Mouse (Mus musculus) forebrain, embryonic 11.5 days (tissue): ENCODE data around the gene Npr1. TPM values are rescaled to one million over a fixed set of nuclear protein-coding genes. Genes with fewer than 3 reads are reported as not detected.

ENCODE experiments used
- ATAC-seq: fragments of 200-750 bp; cut with Nextera tagmentation; replicated peaks from 2 replicates; pipeline ENCODE4 v1.8.0; 2017; ENCODE audit warnings: moderate TSS enrichment; ENCODE audit not compliant: low FRiP score
- DNase-seq: peaks from one replicate; pipeline ENCODE4 v3.0.0-alpha.2; 2017; ENCODE audit warnings: low spot score
- H3K27ac ChIP-seq: fragments of 300-500 bp; sonication (generic); 2 replicates; pipeline ENCODE4 v1.5.1; 2014; ENCODE audit warnings: low read depth, low read length
- H3K27me3 ChIP-seq: fragments of 300-500 bp; sonication (generic); 2 replicates; pipeline ENCODE4 v1.6.1; 2014; ENCODE audit warnings: mild to moderate bottlenecking, low read length, mixed read lengths; ENCODE audit not compliant: control insufficient read depth, insufficient read depth
- H3K36me3 ChIP-seq: fragments of 300-500 bp; sonication (generic); 2 replicates; pipeline ENCODE4 v1.6.1; 2014; ENCODE audit warnings: mild to moderate bottlenecking, low read length, moderate library complexity, mixed read lengths; ENCODE audit not compliant: control insufficient read depth, insufficient read depth
- H3K4me1 ChIP-seq: fragments of 300-500 bp; sonication (generic); replicated peaks from 2 replicates; pipeline ENCODE4 v1.6.1; 2014; ENCODE audit warnings: low read length, mixed read lengths; ENCODE audit not compliant: control insufficient read depth, insufficient read depth
- H3K4me2 ChIP-seq: fragments of 300-500 bp; sonication (generic); 2 replicates; pipeline ENCODE4 v1.6.1; 2014; ENCODE audit warnings: low read depth, mild to moderate bottlenecking, low read length, moderate library complexity, mixed read lengths; ENCODE audit not compliant: severe bottlenecking
- H3K4me3 ChIP-seq: fragments of 300-500 bp; sonication (generic); 2 replicates; pipeline ENCODE4 v1.5.1; 2014; ENCODE audit warnings: low read depth, low read length
- H3K9ac ChIP-seq: fragments of 300-500 bp; sonication (generic); 2 replicates; pipeline ENCODE4 v1.6.1; 2014; ENCODE audit warnings: low read length
- H3K9me3 ChIP-seq: fragments of 300-500 bp; sonication (generic); 2 replicates; pipeline ENCODE4 v1.6.1; 2016; ENCODE audit warnings: low read length, mixed read lengths; ENCODE audit not compliant: control insufficient read depth
- WGBS: fragments of 180-500 bp; shearing (Covaris S2); extraction: QIAGEN DNeasy Blood & Tissue Kit; methylation state at CpG from one replicate; pipeline ENCODE4 v1.1.7; 2014; 5-methylcytosine and 5-hydroxymethylcytosine counted together
- polyA plus RNA-seq: library from polyadenylated mRNA; unstranded; fragments of >200 nt; fragmentation: Nextera tagmentation; extraction: Ambion mirVana; gene quantifications from 2 replicates; pipeline ENCODE4 v1.2.1, GENCODE M21; 2014

Npr1 gene
- 2.0 and 2.8 TPM in 2 replicates for polyA plus RNA-seq

GRCm38 (mm10) chr3:90465686-90466310, at the start of gene Npr1:
Npr1 (minus strand) TSS chr3:90465866.
- peaks cover 9% of the 10 kb centered on the region; the same call in 1 of the 2 replicates for H3K4me1 ChIP-seq
- ATAC-seq (peak; percentile 54), DNase-seq (peak; percentile 73)
- H3K27me3 ChIP-seq, result peaks cover 39% of the 10 kb centered on the region
- H3K4me3 ChIP-seq, result peak within 1 kb of the TSS; percentile 41
- H3K9ac ChIP-seq, result peak within 1 kb of the TSS; percentile 29
- 2% methylated on average over 21 of the region's 49 CpGs for WGBS
- H3K4me2 ChIP-seq, result peak within 1 kb of the TSS; percentile 77
- no peak within 1 kb of the TSS for H3K27ac ChIP-seq
- H3K36me3 ChIP-seq, result no peaks in the 10 kb centered on the region
- H3K9me3 ChIP-seq, result no peaks in the 10 kb centered on the region

DNA sequence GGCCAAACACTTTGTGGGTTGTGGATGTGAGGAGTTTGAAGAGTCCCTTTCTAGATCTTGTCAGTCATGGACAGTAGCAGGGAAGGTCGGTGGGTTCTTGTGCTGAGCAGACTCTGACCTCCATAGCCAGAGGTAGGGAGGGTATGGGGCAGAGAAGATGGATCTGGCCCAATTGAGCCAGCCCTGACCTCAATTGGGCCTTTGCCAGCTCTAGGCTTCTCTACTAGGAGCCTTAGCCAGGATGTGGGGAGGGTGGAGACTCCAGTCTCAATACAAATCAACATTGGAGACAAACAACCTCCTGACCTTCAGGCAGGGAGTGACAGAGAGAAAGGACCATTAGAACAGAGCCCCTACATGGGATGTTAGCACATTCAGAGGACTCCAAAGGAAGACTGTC, 49.6 kb upstream of the Npr1 start:
- H3K27ac ChIP-seq, result no peak overlapping the region
- H3K9ac ChIP-seq, result peak overlapping the region; percentile 33; the same call in 1 of the 2 replicates
- no peaks in the 10 kb centered on the region for H3K36me3 ChIP-seq
- no peaks in the 10 kb centered on the region for H3K9me3 ChIP-seq
- whole genome bisulfite sequencing, result 57% methylated on average over 1 of the region's 1 CpGs
- peak overlapping the region; percentile 66 for H3K4me2 ChIP-seq
- peak overlapping the region; percentile 22; the same call in 1 of the 2 replicates for H3K4me3 ChIP-seq
- peaks cover 3% of the 10 kb centered on the region; the same call in 1 of the 2 replicates for H3K4me1 ChIP-seq
- H3K27me3 ChIP-seq, result peaks cover 12% of the 10 kb centered on the region
- DNase-seq, result no peak
- ATAC-seq, result no peak

GRCm38 (mm10) chr3:90514691-90515090, 49.0 kb upstream of the Npr1 start:
- H3K36me3 ChIP-seq, result no peaks in the 10 kb centered on the region
- peaks cover 3% of the 10 kb centered on the region; the same call in 1 of the 2 replicates for H3K4me1 ChIP-seq
- peak overlapping the region; percentile 22 for H3K4me3 ChIP-seq
- no peak overlapping the region for H3K27ac ChIP-seq
- H3K9ac ChIP-seq, result peak overlapping the region; percentile 33
- DNase-seq, result peak; percentile 74
- H3K4me2 ChIP-seq, result peak overlapping the region; percentile 66
- ATAC-seq, result peak; percentile 68
- H3K27me3 ChIP-seq, result peaks cover 12% of the 10 kb centered on the region
- WGBS, result under 1% methylated on average over 10 of the region's 10 CpGs
- no peaks in the 10 kb centered on the region for H3K9me3 ChIP-seq

GRCm38 (mm10) chr3:90513796-90514590, 48.3 kb upstream of the Npr1 start, which contains the start of the genes S100a1 and S100a13:
S100a1 (minus strand) TSS chr3:90514392.
S100a13 (plus strand) TSS chr3:90514435.
- WGBS, result 4% methylated on average over 25 of the region's 25 CpGs
- Histone ChIP-seq H3K27ac (no peak within 1 kb of the TSS), H3K9me3 (no peaks in the 10 kb centered on the region), H3K27me3 (peaks cover 12% of the 10 kb centered on the region), H3K4me1 (peaks cover 3% of the 10 kb centered on the region; the same call in 1 of the 2 replicates), H3K4me2 (peak within 1 kb of the TSS; percentile 66), H3K36me3 (no peaks in the 10 kb centered on the region), H3K4me3 (peak within 1 kb of the TSS; percentile 22), H3K9ac (peak within 1 kb of the TSS; percentile 33)
- DNase-seq, result no peak
- ATAC-seq, result 0 out of 2 replicates have a peak, but pooled peaks have one; percentile 8

GRCm38 (mm10) chr3:90512948-90513642, 47.4 kb upstream of the Npr1 start:
- H3K4me2 ChIP-seq, result no peak overlapping the region
- H3K36me3 ChIP-seq, result no peaks in the 10 kb centered on the region
- WGBS, result 79% methylated on average over 9 of the region's 9 CpGs
- no peak for DNase-seq
- H3K4me3 ChIP-seq, result no peak overlapping the region
- no peak for ATAC-seq
- H3K9ac ChIP-seq, result no peak overlapping the region
- peaks cover 3% of the 10 kb centered on the region; the same call in 1 of the 2 replicates for H3K4me1 ChIP-seq
- no peaks in the 10 kb centered on the region for H3K9me3 ChIP-seq
- peaks cover 12% of the 10 kb centered on the region for H3K27me3 ChIP-seq
- H3K27ac ChIP-seq, result no peak overlapping the region

DNA sequence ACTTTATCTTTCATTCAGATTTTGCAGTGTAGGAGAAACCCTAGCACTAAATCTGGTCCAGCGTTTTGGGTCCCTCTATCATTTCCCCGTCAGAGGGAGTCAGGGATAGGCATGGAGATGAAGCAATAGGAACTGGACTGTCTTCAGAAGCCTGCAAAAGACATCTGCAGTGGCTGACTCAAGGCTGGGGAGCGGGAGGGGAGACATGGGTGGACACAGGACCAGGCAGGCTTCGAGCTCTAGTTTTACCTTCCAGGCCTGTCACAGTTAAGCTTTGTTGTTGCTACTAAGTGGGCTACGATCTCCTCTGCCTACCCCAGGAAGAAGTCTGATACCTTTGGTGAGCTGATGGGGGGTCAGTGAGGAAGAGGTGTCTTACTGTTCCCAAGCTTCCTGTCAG, 46.6 kb upstream of the Npr1 start:
- peaks cover 10% of the 10 kb centered on the region; the same call in 1 of the 2 replicates for H3K4me1 ChIP-seq
- DNase-seq (no peak), ATAC-seq (no peak)
- no peak overlapping the region for H3K27ac ChIP-seq
- no peak overlapping the region for H3K9ac ChIP-seq
- H3K4me3 ChIP-seq, result no peak overlapping the region
- no peaks in the 10 kb centered on the region for H3K36me3 ChIP-seq
- no peak overlapping the region for H3K4me2 ChIP-seq
- 88% methylated on average over 5 of the region's 5 CpGs for WGBS
- no peaks in the 10 kb centered on the region for H3K9me3 ChIP-seq
- peaks cover 12% of the 10 kb centered on the region for H3K27me3 ChIP-seq

- Histone ChIP-seq H3K9ac (no peak overlapping the region; the same call in 1 of the 2 replicates), H3K4me2 (peak overlapping the region; percentile 35; the same call in 1 of the 2 replicates)
- WGBS, result 6% methylated on average over 2 of the region's 2 CpGs
Observed at GRCm38 (mm10) chr3:90509747-90510123, 44.1 kb upstream of the Npr1 start.

More at GRCm38 (mm10) chr3:90509747-90510123, 44.1 kb upstream of the Npr1 start:
- peaks cover 4% of the 10 kb centered on the region; the same call in 1 of the 2 replicates for H3K36me3 ChIP-seq
- peaks cover 5% of the 10 kb centered on the region for H3K27me3 ChIP-seq
- 0 out of 2 replicates have a peak overlapping the region, but pooled peaks have one; percentile 4 for H3K27ac ChIP-seq
- no peaks in the 10 kb centered on the region for H3K9me3 ChIP-seq
- peak overlapping the region; percentile 93; the same call in 1 of the 2 replicates for H3K4me3 ChIP-seq
- DNase-seq (no peak), ATAC-seq (peak; percentile 29)
- peaks cover 10% of the 10 kb centered on the region; the same call in 1 of the 2 replicates for H3K4me1 ChIP-seq
